Mouse (Mus musculus) CH12F3 (cell line): ENCODE data around the gene Gm4869.
"Not testable (repeated sequence)": the region's sequence is repeated elsewhere in the genome, so short reads cannot be mapped to it uniquely, and the experiment has no call there.

Source experiments
- in situ Hi-C: fragments of 300-500 bp; cut with MboI; formaldehyde crosslinking; loops from 2 replicates; pipeline ENCODE4 v1.14.3; 2020; ENCODE audit warnings: low sequenced_read_pairs

Gm4869 gene

GRCm38 (mm10) chr5:140463151-140463550 is 17.7 kb downstream of the Gm4869 start:
- in situ Hi-C loops: not testable (repeated sequence)

GRCm38 (mm10) chr5:140464943-140465342 is 19.5 kb downstream of the Gm4869 start:
- in situ Hi-C loops: no loop called here

DNA sequence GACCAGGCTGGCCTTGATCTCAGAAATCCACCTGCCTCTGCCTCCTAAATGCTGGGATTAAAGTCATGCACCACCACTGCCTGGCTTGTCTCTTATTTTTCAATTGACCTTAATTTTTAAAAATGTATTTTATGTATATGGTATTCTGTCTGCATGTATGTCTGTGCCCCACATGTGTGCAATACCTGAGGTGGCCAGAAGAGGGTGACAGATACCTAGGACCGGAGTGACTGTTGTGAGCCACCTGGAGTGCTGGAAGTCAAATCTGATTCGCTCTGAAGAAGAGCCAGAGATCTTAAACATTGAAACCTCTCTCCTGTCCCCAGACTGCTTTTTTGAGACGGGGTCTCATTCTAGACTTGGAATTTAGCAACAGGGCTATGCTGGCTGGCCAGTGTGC is 26.9 kb downstream of the Gm4869 start:
- in situ Hi-C loops: no loop called here

DNA sequence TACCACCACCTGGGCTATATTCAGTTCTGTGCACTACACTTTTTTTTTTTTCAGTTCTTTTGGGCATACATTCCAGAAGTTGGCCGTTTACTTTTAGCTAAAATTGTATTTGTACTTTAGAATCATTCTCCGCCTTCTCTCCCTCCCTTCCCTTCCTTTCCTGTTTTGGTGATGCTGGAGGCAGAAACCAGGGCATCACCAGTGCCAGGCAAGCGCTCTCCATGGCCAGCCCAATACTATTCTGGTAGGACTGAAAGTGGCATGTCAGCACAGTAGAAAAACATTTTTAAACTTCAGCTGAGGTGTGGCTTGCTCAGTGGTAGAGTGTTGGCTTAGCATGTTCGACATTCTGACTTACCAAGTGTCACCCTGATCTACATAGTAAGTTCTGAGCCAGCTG is 36.0 kb downstream of the Gm4869 start:
- in situ Hi-C loops: no loop called here

- in situ Hi-C loops: no loop called here
These were observed 45.7 kb downstream of the Gm4869 start for GRCm38 (mm10) chr5:140491142-140491541.

DNA sequence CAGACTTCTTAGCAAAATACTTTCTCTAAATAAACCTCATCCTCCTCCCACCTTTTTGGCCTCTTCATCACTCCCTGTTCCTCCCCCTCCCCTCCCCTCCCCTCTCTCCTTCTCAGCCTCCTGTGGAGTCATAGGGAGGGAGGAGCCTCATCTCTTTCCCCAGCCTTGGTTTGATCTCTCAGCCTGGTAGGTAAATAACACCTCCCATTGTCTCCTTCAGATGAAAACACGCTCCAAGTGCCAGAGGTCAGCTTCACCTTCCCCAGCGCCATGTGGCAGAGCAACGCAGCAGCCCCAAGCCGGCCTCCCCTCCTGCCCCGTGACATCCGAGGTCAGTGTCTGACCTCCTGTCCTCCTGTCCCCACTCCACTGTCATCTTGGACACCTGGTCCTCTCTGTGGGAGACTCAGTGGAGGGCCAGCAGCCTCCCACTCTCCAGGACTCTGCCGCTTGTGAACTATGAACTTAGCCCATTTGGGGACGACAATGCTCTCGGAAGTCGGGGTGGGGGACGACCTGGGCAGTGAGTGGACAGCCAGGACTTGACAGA is 47.3 kb downstream of the Gm4869 start:
- in situ Hi-C loops: no loop called here

DNA sequence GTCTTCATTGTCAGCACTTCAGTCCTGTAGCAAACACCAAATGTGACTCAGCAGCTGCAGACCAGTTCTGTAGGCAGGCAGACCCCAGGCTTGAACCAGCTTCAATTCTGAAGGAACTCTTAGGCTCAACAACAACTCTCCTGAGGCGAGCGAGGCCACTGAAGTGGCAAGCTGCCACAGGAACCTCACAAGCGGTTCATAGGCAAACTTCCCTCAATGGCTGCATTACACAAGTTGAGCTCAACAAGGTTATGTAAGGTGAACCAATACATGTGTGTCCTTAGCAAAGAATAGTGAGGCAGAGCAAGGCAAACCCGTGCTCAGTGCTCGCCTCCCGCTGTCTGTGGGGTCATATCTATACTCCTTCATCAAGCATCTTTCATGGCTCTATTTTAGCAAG is 52.7 kb downstream of the Gm4869 start:
- in situ Hi-C loops: no loop called here

GRCm38 (mm10) chr5:140500736-140501135 is 55.3 kb downstream of the Gm4869 start:
- in situ Hi-C loops: no loop called here

DNA sequence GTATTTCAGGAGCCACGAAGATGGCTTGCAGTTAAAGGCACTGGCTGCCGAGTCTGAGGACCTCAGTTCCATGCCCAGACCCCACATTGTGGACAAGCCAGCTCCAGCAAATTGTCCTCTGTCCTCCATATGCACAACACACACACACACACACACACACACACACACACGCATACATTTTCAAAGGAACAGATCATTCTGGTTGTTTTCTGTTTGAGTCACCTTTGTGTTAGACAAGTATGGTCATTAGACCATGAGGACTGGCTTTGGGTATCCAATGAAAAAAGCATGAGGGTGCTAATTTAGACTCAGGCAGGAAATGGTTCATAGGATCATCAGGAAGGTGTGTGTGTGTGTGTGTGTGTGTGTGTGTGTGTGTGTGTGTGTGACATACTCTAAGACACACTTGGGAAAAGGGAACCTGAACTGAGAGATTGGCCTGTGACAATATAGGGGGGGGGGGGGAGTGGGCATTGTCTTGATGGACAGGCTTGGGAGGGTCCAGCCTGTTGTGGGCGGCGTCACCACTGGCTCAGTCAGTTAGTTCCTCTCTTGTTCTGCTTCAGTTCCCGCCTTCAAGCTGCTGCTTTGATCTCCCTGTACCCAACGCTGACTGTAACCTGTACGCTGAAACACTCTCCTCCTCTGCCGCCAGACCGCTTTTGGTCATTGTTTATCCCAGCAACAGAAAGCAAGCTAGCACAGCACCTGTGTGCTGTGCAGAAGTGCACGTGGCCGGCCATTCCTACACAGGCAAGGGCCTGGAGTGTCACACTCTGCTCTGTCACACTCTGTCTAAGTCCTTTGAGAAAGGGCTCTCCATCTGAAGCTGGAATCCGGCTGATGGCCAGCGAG is 56.8 kb downstream of the Gm4869 start:
- in situ Hi-C loops: no loop called here

- in situ Hi-C loops: not testable (repeated sequence)
These were observed 57.5 kb downstream of the Gm4869 start for GRCm38 (mm10) chr5:140502925-140503324.

DNA sequence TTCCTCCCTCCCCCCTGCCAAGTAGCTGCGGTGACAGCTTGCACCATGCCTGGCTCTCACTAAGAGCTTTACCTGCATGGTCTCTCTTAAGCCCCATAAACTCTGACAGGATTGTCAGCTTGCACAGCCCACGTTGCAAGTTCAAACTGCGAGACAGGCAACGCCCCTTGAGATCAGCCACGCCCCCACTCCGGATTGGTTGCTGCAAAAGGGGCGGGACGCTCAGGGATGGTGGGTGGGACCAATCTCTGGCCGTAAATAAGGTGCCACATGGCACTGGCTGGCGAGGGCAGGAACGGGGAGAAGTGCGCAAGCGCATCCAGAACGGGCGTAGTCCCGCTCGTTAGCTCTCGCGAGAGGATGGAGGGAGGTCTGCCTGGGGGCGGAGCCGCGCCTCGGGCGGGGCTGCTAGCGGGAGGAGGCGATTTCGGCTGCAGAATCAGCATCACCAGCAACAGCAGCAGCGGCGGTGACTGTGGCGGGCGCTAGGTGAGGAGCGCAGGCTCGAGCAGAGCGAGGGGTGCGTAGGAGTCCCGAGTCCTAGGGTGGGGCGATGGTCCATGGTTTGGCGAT is 59.8 kb downstream of the Gm4869 start, which contains the start of gene Chst12:
TSS of gene Chst12 (plus strand) at position 343 of the 573 bp plus-strand sequence.
- in situ Hi-C loops: no loop called here

DNA sequence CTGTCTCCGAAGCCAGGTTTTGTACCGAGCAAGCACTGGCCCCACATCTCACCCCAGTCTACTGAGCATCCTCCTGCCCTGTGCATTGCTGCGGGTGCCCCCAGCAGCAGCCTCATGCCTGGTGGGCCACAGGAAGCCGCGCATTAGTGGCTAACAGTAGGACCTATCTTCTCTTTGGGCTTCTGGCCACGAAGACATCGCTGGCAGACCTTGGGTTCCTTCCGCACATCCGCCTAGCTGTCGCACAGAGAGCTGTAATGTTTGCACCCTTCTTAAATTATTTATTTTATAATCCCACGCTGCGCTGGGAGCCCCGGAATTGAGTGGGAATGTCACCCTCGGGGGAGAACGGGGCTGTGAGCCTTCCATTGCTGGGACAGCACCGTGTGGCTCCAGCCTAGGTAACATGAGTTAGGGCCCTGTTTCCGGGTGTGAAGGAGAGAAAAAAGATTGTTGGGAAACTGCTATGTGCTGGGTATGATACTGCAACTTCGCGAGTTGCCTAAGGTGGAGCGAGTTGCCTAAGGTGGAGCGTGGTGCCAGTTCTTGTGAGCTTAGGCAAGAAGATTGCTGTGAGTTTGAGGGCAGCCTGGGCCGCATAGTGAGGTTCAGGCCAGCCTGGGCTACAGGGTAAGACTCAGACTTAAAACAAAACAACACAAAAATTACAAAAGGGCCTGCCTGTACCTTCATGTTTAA is 60.8 kb downstream of the Gm4869 start:
- in situ Hi-C loops: no loop called here

DNA sequence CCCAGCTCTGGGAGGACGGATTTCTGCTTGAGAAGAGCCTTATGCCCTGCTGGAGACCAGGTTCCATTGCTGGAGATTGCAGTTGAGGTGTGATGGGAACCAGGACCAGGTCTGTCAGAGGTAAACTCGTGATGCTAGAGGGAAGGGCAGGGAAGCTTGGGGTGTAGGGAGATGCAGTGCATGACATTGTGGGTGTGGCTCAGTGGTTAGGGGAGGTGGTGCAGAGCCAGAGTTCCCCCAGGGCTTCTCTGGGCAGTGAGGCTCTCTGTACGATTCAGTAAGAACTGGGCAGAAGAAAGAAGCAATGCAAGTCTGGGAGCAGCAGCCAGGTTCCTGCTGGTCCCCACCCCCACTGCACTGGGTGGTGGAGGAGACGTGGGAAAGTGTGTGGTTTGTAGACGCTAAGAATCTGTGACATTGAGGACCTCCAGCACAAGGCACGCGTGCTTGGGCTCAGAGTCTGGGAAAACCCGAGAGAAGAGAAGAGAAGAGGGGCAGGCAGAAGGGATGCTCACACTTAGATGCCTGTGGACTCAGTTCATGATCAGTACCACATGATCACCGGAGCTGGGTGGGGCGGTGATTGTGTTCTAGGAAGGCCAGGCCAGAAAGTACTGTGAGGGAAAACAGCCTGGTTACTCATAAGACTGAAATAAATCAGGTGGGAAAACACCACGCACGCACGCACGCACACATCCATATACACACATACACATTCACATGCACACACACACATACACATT is 62.2 kb downstream of the Gm4869 start:
- in situ Hi-C loops: no loop called here

- in situ Hi-C loops: no loop called here
These were observed 63.2 kb downstream of the Gm4869 start for GRCm38 (mm10) chr5:140508686-140509085.

DNA sequence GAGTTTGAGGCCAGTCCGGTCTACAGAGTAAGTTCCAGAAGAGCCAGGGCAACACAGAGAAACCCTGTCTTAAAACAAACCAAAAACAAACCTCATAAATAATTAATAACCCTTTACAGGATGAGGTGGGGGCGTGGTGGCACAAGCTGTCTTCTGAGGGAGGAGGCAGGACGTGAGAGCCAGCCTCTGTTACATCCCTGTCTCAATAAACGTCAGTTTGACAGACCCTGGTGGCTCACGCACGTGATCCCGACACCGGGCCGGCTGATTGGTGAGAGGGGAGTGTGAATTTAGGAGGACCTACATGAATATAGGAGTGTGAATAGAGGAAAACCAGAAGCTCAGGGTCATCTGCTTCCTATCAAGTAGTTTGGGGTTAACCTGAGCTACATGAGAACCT is 63.8 kb downstream of the Gm4869 start:
- in situ Hi-C loops: no loop called here

DNA sequence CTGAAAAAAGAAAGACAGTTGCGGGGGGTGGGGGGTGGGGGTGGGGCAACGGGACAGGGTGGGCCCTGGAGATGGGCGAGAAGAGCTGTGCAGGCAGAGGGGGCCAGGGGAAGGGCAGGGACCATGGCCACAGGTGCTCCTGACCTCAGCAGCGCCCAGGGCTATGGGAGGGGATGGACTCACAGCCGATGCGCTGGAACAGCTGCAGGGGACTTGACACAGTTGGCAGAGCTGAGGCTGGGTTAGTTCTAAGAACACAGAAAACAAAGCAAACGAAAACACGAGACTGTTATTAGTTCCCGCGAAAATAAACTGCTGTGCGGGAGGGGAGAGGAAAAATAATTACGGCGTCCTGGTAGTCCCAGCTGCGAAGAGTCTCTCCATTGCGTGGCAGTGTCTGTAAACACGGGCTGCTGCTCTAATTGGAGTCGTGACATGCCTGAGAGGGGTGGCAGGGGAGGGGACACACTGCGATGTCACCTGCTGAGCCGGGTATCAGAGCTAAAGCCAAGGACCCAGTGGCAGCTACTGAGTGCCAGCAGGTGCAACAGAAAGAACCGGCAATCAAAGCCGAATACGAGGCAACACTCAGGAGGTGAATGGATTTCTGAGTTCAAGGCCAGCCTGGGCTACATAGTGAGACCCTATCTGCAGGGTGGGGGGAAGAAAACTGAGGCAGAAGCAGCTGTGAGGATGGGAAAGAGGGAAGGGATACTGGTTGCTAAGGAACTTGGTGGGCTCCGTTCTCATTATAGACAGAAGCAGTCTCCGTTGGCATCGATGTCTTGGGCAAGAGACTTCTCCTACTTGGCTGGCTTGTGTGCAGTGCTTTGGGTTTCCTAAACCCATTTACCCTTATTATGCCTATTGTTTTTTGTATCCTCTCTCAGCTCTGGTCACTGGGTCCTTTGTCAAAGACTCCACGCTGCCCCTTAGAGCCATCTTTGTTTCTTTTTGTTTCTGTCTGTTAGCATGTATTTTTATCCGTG is 64.9 kb downstream of the Gm4869 start:
- in situ Hi-C loops: no loop called here

- in situ Hi-C loops: no loop called here
These were observed 68.5 kb downstream of the Gm4869 start for GRCm38 (mm10) chr5:140513921-140514320.

- in situ Hi-C loops: no loop called here
These were observed 69.5 kb downstream of the Gm4869 start for GRCm38 (mm10) chr5:140514799-140515486.
